Mouse (Mus musculus): Measurements from ENCODE around the gene Zfp944. TPM values are rescaled to one million over a fixed set of nuclear protein-coding genes. Genes with fewer than 3 reads are reported as not detected.

Zfp944 gene
- polyA plus RNA-seq, 1 experiment from 2014 or later = 15.7 TPM

Other genes starting within 250 kb of the Zfp944 start
- gene Zfp947, start 195.2 kb downstream of the Zfp944 start, polyA plus RNA-seq (2014; fragmentation: Nextera tagmentation; extraction: Ambion mirVana) = 4.1 and 4.5 TPM in 2 replicates
- 3.6 and 4.6 TPM in 2 replicates for gene Zfp994, start 135.8 kb downstream of the Zfp944 start, polyA plus RNA-seq (2014; fragmentation: Nextera tagmentation; extraction: Ambion mirVana)
- 15.3 and 15.5 TPM in 2 replicates for gene CT030661.1, start 46.6 kb downstream of the Zfp944 start, polyA plus RNA-seq (2014; fragmentation: Nextera tagmentation; extraction: Ambion mirVana)
- gene Zfp758, start 53 bp upstream of the Zfp944 start, polyA plus RNA-seq (2014; fragmentation: Nextera tagmentation; extraction: Ambion mirVana) = 11.1 and 13.4 TPM in 2 replicates
- 18.1 and 19.2 TPM in 2 replicates for gene Zfp946, start 62.8 kb upstream of the Zfp944 start, polyA plus RNA-seq (2014; fragmentation: Nextera tagmentation; extraction: Ambion mirVana)
- gene Vmn2r111, start 212.1 kb upstream of the Zfp944 start, polyA plus RNA-seq (2014; fragmentation: Nextera tagmentation; extraction: Ambion mirVana) = not detected in 2 replicates
- not detected in 2 replicates for gene Vmn2r112, start 239.6 kb upstream of the Zfp944 start, polyA plus RNA-seq (2014; fragmentation: Nextera tagmentation; extraction: Ambion mirVana)

All from stomach, embryonic 14.5 days (tissue).